Mouse (Mus musculus): ENCODE results near the gene Hmgxb4. TPM values are rescaled to one million over a fixed set of nuclear protein-coding genes. Genes with fewer than 3 reads are reported as not detected.

Hmgxb4 gene
- polyA plus RNA-seq, 1 experiment from 2014 or later: 41.5 TPM

- ATAC-seq (replicated peaks): no peak
- no peak overlapping the region for H3K4me2 ChIP-seq
- H3K27me3 ChIP-seq (replicated peaks): no peaks in the 10 kb centered on the region
- no peaks in the 10 kb centered on the region for H3K36me3 ChIP-seq (replicated peaks)
- 98% methylated on average over 2 of the region's 2 CpGs for WGBS
- H3K4me3 ChIP-seq: no peak overlapping the region
- no peaks in the 10 kb centered on the region for H3K4me1 ChIP-seq
- no peak overlapping the region for H3K9ac ChIP-seq
- H3K9me3 ChIP-seq: no peaks in the 10 kb centered on the region
- H3K27ac ChIP-seq: no peak overlapping the region
These were observed 62.5 kb downstream of the Hmgxb4 start for GRCm38 (mm10) chr8:75055673-75056072.

GRCm38 (mm10) chr8:75060022-75060421 lies 66.9 kb downstream of the Hmgxb4 start:
- no peak for ATAC-seq (replicated peaks)
- Histone ChIP-seq H3K9me3 (no peaks in the 10 kb centered on the region), H3K27me3 (replicated peaks) (no peaks in the 10 kb centered on the region), H3K4me3 (no peak overlapping the region), H3K4me1 (no peaks in the 10 kb centered on the region), H3K9ac (no peak overlapping the region), H3K36me3 (replicated peaks) (0 out of 2 replicates have a peak, but pooled peaks cover 2% of the 10 kb centered on the region), H3K27ac (no peak overlapping the region), H3K4me2 (no peak overlapping the region)
- 82% methylated on average over 6 of the region's 6 CpGs for WGBS

DNA sequence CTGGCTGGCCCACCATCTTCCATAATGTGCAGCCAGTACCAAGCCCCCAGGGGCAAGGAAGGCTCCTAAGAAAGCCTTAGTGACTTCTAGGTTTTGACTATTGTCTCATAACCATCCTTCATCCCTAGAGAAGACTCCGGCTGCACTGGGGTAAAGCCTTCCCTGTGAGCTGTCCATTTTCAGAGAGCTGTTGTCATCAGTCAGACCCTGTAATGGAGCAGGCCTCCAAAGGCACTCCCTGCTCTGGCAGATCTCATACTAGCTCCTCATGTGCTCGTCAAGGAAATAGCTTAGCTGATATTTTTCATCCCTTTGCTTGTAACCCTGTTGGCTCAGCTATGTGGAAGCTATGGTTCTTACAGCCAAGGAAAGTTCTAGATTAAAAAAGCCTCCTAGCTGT lies 67.7 kb downstream of the Hmgxb4 start:
- Histone ChIP-seq H3K9me3 (no peaks in the 10 kb centered on the region), H3K27me3 (replicated peaks) (no peaks in the 10 kb centered on the region), H3K4me2 (no peak overlapping the region), H3K27ac (no peak overlapping the region), H3K9ac (no peak overlapping the region), H3K4me1 (no peaks in the 10 kb centered on the region), H3K4me3 (no peak overlapping the region), H3K36me3 (replicated peaks) (0 out of 2 replicates have a peak, but pooled peaks cover 2% of the 10 kb centered on the region)
- ATAC-seq (replicated peaks): no peak
- WGBS: 94% methylated on average over 2 of the region's 2 CpGs

GRCm38 (mm10) chr8:75063290-75063689 lies 70.1 kb downstream of the Hmgxb4 start:
- 89% methylated on average over 3 of the region's 3 CpGs for WGBS
- 0 out of 2 replicates have a peak, but pooled peaks cover 2% of the 10 kb centered on the region for H3K36me3 ChIP-seq (replicated peaks)
- H3K4me1 ChIP-seq: no peaks in the 10 kb centered on the region
- H3K4me3 ChIP-seq: no peak overlapping the region
- no peak for ATAC-seq (replicated peaks)
- no peak overlapping the region for H3K27ac ChIP-seq
- H3K9ac ChIP-seq: no peak overlapping the region
- H3K9me3 ChIP-seq: no peaks in the 10 kb centered on the region
- no peak overlapping the region for H3K4me2 ChIP-seq
- no peaks in the 10 kb centered on the region for H3K27me3 ChIP-seq (replicated peaks)

DNA sequence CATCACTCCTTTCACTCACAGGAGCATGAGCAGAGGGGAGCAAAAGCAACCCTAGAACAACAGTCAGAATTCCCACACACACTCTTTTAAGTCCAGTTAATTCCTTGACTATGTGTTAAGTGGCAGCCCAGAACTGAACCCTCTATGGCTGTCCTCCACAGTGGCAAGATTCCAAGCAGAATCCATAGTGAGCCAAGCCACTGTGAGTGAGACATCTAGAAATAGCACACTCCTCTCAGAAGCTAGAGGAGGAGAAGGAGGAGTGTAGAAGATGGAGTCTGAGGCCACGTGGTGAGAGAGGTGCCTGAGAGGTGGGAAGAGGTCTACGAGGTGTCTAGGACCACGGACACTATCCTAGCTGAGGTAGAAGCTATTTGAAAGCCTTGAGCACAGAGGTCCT lies 71.6 kb downstream of the Hmgxb4 start:
- no peak overlapping the region for H3K9ac ChIP-seq
- H3K4me3 ChIP-seq: no peak overlapping the region
- no peak overlapping the region for H3K27ac ChIP-seq
- no peaks in the 10 kb centered on the region for H3K9me3 ChIP-seq
- H3K36me3 ChIP-seq (replicated peaks): 0 out of 2 replicates have a peak, but pooled peaks cover 2% of the 10 kb centered on the region
- WGBS: 82% methylated on average over 3 of the region's 3 CpGs
- H3K4me1 ChIP-seq: no peaks in the 10 kb centered on the region
- H3K4me2 ChIP-seq: no peak overlapping the region
- H3K27me3 ChIP-seq (replicated peaks): no peaks in the 10 kb centered on the region
- ATAC-seq (replicated peaks): no peak

DNA sequence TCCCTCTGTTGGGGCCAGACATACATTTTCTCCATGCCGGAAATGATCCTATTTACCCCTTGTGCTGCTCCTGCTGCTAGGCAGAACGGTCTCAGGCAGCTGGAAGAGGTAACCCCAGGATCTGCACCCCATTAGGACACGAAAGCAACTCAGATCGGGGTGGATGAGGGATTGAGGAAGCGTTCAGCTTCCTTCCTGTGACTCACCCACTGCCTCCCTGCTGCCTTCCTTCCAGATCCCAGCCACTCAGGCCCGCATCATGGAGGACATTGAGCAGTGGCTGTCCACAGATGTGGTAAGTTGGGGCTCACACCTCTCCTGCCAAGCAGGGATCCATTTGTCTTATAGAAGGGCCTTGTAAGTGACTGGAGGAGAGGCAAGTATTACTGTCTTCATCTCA lies 74.1 kb downstream of the Hmgxb4 start:
- H3K27ac ChIP-seq: no peak overlapping the region
- ATAC-seq (replicated peaks): no peak
- no peak overlapping the region for H3K9ac ChIP-seq
- no peak overlapping the region for H3K4me3 ChIP-seq
- H3K9me3 ChIP-seq: no peaks in the 10 kb centered on the region
- no peaks in the 10 kb centered on the region for H3K4me1 ChIP-seq
- no peaks in the 10 kb centered on the region for H3K27me3 ChIP-seq (replicated peaks)
- no peak overlapping the region for H3K4me2 ChIP-seq
- 83% methylated on average over 6 of the region's 6 CpGs for WGBS
- 0 out of 2 replicates have a peak, but pooled peaks cover 2% of the 10 kb centered on the region for H3K36me3 ChIP-seq (replicated peaks)

- H3K27me3 ChIP-seq (replicated peaks): no peaks in the 10 kb centered on the region
- H3K9me3 ChIP-seq: no peaks in the 10 kb centered on the region
- H3K9ac ChIP-seq: no peak overlapping the region
- no peak for ATAC-seq (replicated peaks)
- WGBS: 81% methylated on average over 1 of the region's 1 CpGs
- no peak overlapping the region for H3K27ac ChIP-seq
- no peak overlapping the region for H3K4me3 ChIP-seq
- H3K4me2 ChIP-seq: no peak overlapping the region
- H3K4me1 ChIP-seq: no peaks in the 10 kb centered on the region
- no peaks in the 10 kb centered on the region for H3K36me3 ChIP-seq (replicated peaks)
These were observed 77.1 kb downstream of the Hmgxb4 start for GRCm38 (mm10) chr8:75070297-75070696.

GRCm38 (mm10) chr8:75071627-75072346 lies 78.6 kb downstream of the Hmgxb4 start:
- H3K36me3 ChIP-seq (replicated peaks): no peaks in the 10 kb centered on the region
- no peaks in the 10 kb centered on the region for H3K27me3 ChIP-seq (replicated peaks)
- H3K27ac ChIP-seq: no peak overlapping the region
- no peak overlapping the region for H3K9ac ChIP-seq
- WGBS: 23% methylated on average over 4 of the region's 4 CpGs
- no peaks in the 10 kb centered on the region for H3K9me3 ChIP-seq
- no peak overlapping the region for H3K4me2 ChIP-seq
- H3K4me3 ChIP-seq: no peak overlapping the region
- no peaks in the 10 kb centered on the region for H3K4me1 ChIP-seq
- ATAC-seq (replicated peaks): peak; percentile 90

DNA sequence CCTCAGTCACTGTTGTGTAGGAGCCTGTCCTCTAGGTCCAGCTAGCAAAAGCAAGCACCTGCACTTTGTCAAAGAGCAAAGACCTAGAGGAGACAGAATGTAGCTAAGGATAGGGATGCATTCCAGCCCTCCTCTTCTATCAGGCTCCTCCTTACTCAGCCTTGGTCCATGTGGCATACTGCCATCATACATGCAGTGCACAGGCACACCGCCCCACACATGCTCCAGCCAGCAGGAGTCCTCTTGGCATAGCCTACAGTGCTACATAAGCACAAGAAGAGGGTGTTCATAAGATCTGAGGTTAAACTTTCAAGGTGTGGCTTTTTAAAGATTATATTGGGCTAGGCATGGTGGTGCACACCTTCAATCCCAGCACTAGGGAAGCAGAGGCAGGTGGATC lies 81.7 kb downstream of the Hmgxb4 start:
- H3K4me3 ChIP-seq: no peak overlapping the region
- H3K27me3 ChIP-seq (replicated peaks): no peaks in the 10 kb centered on the region
- WGBS: 100% methylated on average over 1 of the region's 1 CpGs
- no peak for ATAC-seq (replicated peaks)
- H3K36me3 ChIP-seq (replicated peaks): no peaks in the 10 kb centered on the region
- no peak overlapping the region for H3K4me2 ChIP-seq
- no peak overlapping the region for H3K9ac ChIP-seq
- no peaks in the 10 kb centered on the region for H3K4me1 ChIP-seq
- H3K27ac ChIP-seq: no peak overlapping the region
- H3K9me3 ChIP-seq: no peaks in the 10 kb centered on the region

DNA sequence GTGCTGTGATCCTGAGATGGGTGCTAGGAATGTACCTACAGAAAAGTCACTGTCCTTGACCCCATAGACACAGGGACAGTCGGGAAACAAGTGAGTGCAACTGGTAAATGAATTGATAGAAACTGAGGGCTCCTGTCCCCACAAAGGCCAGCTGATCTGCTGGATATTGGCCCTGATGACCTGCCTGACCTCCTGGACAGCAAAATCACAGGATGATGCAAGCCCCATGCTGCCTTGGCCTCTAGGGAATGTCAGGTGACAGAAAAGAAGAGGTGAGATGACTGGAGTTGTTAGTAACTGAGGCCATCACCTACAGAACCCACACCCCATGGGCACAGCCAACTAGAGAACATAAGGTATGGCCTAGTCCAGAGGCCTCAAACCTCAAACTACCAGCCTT lies 85.1 kb downstream of the Hmgxb4 start:
- peaks cover under 1% of the 10 kb centered on the region; the same call in 1 of the 2 replicates for H3K4me1 ChIP-seq
- H3K36me3 ChIP-seq (replicated peaks): no peaks in the 10 kb centered on the region
- no peak overlapping the region for H3K27ac ChIP-seq
- ATAC-seq (replicated peaks): no peak
- H3K4me2 ChIP-seq: no peak overlapping the region
- no peaks in the 10 kb centered on the region for H3K27me3 ChIP-seq (replicated peaks)
- no peaks in the 10 kb centered on the region for H3K9me3 ChIP-seq
- H3K4me3 ChIP-seq: no peak overlapping the region
- WGBS: 77% methylated on average over 1 of the region's 1 CpGs
- no peak overlapping the region for H3K9ac ChIP-seq

DNA sequence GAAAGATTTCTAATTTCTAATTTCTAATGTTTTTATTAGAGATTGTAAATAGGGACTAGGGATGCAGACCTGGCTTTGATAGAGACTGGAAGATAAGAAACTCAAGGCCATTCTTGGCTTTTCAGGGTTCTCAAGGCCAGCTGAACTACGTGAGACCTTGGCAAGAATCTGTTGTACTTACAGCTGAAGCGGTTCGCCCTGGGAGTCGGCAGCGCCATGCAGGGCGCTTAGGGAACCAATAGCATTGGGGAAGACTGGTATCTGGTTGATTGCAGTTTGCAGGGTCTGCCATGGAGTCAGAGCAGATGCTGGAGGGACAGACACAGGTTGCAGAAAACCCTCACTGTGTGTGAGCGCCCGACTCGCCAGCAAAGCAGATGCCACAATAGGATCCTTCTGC lies 85.7 kb downstream of the Hmgxb4 start:
- no peak overlapping the region for H3K27ac ChIP-seq
- no peak for ATAC-seq (replicated peaks)
- WGBS: 94% methylated on average over 9 of the region's 9 CpGs
- H3K36me3 ChIP-seq (replicated peaks): no peaks in the 10 kb centered on the region
- H3K9ac ChIP-seq: no peak overlapping the region
- H3K4me3 ChIP-seq: no peak overlapping the region
- no peak overlapping the region for H3K4me2 ChIP-seq
- H3K9me3 ChIP-seq: no peaks in the 10 kb centered on the region
- peaks cover 6% of the 10 kb centered on the region; the same call in 1 of the 2 replicates for H3K4me1 ChIP-seq
- no peaks in the 10 kb centered on the region for H3K27me3 ChIP-seq (replicated peaks)

Measured in midbrain, embryonic 15.5 days (tissue).